Mouse (Mus musculus): Measurements from ENCODE around the gene Kera. TPM values are rescaled to one million over a fixed set of nuclear protein-coding genes. Genes with fewer than 3 reads are reported as not detected.

The Kera gene
- not detected in 2 replicates for polyA plus RNA-seq (2012)

DNA sequence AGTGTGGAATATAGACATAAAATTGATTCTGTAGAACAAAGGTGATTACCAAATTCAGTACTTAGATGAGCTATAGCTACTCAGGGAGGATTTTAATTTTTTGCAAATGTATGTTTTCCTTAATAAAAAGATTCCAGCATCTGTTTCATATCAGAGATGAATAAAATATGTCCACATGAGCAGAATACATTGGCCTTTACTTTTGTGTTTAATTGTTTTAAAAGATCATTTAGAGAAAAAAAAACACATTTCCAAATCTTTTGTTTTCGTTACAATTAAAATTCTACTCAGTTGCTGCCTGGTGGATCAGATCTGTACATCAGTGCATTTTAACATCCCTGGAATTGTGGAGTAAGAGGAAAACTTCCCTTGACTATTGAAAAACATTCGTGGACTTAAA is at the start of gene Kera:
TSS of gene Kera (plus strand) at position 301 of the 400 bp plus-strand sequence.
- no peak for TF ChIP-seq GATA1 (IDR thresholded peaks at IDR 0.05; ENCODE audit: low read length)

DNA sequence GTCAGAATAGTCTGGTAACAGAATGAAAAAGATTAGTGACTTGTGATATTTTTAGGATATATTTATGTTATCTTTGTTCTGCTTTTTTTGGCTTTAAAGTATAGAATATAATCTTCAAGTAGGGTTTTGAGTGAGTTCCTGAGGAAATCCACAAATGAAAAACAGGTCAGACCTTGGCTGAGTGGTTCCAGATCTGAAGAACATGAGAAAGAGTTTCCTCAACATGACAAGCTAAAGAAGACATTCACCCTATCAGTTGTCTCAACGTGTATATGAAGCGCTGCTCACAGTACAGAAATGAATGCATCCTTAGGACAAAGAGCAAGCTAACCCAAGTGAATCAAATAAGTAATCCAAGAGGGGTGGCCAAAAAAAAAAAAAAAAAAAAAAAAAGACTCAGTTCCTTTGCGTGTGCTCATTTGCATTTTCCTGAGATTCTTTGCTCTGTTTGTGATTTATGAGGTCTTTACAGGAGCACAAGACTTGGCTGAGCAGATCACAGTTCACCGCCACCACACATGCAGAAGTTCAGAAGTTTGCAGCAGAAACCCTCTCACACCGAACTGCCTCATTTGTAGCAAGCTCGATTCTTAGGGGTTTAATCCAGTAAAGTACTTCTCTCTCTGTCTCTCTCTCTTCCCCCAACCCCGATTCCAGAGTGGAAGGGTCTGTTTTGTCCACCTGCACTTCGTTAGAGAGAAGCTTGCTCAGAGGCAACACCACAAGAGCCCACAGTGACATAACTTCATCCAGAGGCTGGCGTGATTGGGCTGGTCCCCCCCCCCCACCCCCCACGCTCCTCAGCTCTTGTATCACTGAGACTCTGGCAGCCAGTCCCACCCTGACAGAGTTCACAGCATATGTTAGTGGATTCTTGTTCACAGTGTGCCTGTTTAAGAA is 41.5 kb upstream of the Kera start, which contains the start of gene Lum:
TSS of gene Lum (plus strand) at position 172 of the 900 bp plus-strand sequence.
- no peak for TF ChIP-seq GATA1 (IDR thresholded peaks at IDR 0.05; ENCODE audit: low read length)

DNA sequence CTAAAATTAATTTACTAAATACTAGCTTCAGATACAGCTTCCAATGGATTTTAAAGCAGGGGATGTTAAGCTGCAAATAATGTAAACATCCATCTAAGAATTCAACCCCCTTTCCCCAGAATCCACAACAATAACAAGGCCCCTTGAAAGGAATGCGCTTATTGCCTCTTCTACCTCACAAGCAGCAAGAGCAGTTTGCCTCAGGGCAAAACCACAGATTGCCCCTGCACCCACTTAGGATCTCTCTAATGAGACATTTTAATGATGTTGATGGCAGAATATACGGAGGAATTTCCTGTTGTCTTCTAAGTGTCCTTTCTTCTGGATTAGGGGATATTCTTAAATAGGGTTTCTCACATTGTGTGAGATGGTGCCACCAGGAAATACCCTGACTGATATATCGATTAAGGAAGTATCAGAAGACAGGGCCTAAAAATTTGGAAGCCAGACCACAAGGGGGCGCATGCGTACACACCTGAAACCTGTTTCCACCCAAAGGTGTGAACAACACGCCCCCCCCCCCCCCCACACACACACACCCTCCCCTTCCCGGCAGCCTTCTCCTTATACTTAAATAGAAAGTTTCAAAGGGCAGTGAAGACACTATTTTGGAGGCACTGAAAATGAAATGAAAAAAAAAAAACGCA is 39.1 kb upstream of the Kera start:
- no peak for TF ChIP-seq GATA1 (IDR thresholded peaks at IDR 0.05; ENCODE audit: low read length)

DNA sequence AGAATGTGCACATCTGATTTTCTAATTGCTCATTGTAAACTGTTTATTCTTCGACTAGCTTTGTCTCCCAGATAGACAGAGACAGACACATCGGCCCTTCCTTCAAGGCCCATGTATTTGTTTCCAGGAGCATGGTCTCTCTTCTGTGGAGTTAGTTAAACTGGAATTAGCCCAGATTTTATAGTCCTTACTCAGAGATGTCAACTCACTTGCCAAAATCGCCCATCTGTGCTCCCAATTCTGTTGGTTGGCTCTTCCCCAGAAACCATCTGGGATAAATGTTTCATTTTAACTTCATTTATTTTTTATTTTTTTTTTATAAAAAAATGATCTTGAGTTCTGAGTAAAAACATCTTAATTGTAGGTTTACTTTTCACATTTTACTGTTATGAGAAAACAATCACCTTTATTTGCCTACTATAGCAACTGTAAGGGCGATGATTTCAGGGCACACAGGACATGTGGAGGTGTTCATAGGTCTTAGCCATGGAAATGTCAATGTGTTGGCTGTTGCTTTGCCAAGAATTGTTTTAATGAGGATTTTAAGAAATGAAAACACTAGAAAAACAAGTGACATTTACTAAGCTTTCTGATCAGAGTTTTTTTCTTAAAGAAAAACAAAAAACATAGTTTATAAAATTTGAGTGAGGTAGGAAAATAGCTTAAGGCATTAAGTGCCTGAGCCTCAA is 24.0 kb upstream of the Kera start:
- TF ChIP-seq GATA1 (IDR thresholded peaks at IDR 0.05; ENCODE audit: low read length) = no peak

DNA sequence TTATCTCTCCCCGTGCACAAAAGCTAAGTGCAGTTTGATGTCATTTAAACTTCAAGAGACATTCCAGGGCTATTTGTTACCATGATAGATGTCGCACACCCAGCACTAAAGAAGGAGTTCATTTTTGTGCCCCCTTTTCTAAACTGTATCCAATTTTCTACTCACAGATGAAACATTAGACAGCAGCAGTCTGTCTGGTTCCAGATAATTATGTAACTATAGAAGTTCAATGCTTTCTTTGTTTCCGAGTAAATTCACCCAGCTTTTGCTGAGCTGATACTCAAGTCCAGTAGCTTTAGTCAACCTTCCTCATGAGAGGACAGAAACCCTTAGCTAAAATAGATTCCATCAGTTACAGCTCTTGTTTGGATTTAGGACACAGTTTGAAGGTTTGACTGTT is 22.5 kb upstream of the Kera start:
- TF ChIP-seq GATA1 (IDR thresholded peaks at IDR 0.05; ENCODE audit: low read length) = no peak

DNA sequence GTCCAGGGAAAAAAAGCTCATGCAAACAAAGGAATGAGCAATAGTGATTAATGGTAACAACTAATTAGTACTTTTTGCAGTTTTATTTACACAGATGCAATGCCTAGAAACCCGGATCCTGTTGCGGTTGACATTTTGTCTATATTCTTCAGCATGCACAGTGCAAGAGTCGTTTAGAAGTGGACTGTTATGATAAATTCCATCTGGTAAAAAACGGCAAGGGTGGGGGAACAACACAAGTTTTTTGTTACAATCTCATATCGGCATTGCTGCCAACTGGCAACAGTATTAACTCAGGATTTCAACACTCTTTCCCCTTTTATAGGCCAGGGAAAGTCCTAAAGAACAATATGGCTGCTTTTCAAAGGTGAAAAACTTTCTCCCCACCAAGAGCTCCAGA is 19.5 kb upstream of the Kera start:
- TF ChIP-seq GATA1 (IDR thresholded peaks at IDR 0.05; ENCODE audit: low read length) = no peak

DNA sequence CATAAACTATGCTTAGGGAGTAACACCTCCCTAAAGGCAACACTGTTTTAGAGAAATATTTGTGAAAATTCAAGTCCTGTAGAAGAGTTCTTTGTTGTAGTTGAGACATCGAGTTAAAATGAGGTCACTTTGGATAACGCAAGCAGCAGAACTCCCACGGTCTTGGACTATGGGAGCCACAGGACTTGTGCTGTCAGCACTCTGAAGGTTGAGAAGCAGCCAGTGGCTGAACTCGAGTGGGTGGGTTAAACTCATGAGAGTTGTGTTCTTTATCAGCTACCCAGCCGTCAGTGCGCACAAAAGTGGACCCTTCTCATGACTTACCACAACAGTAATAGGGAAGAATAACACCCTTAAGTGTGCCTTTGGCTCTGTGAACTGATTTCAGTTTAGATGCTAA is 17.1 kb upstream of the Kera start:
- TF ChIP-seq GATA1 (IDR thresholded peaks at IDR 0.05; ENCODE audit: low read length) = no peak

DNA sequence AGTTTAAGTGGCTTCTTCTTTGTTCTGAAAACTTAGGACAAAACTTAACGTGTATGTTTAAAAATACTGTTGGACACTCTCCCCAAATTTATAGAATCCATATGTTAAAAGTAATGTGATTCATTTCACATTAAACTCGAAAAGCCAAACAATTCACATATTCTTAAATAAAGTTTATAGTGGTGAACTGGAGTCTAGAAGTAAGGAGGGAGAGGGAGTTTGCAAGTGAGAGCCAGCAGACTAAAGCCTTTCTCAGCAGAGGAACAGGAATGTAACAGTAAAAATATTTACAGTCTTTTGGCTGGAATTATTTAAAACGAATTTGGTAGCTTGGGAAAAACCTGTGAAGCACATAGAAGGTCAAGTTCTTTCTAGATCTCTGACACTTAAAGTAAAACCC is 15.6 kb upstream of the Kera start:
- no peak for TF ChIP-seq GATA1 (IDR thresholded peaks at IDR 0.05; ENCODE audit: low read length)

DNA sequence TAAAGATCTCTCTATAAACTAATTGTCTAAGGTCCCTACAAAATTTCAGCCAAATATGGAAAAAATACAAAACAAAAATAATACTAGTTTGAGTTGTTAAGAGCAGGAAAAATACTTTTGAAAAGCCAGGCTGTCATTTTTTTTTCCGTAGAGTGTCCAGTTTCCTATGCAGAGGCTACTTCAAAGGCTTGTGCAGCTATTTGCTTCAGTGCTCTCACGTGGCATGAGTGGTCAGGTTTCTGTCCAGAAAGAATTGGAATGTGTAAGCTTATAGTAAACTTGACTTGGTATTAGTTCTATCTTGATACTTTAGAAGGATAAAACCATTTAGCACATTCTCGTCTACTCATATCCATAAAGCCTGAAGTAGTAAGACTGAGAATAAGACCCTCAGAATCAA is 15.0 kb upstream of the Kera start:
- no peak for TF ChIP-seq GATA1 (IDR thresholded peaks at IDR 0.05; ENCODE audit: low read length)

DNA sequence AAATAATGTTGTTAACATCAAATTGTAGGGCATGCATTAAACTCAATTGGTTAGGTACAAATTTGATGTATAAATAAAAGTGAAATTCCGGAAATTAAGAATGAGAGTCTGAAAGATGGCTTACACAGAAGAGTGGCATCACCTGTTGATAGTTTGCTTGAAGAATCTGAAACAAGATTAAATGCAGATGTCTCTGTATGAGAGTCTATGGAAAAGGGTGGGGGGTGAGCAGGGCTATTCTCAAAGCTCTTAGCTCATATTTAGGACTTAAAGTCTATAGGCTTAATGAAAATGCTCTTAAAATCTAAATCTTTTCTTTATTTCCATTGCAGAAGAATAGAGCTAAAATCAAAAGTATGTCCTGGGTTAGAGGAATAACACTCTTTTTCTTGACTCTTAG is 11.0 kb upstream of the Kera start:
- TF ChIP-seq GATA1 (IDR thresholded peaks at IDR 0.05; ENCODE audit: low read length) = no peak

DNA sequence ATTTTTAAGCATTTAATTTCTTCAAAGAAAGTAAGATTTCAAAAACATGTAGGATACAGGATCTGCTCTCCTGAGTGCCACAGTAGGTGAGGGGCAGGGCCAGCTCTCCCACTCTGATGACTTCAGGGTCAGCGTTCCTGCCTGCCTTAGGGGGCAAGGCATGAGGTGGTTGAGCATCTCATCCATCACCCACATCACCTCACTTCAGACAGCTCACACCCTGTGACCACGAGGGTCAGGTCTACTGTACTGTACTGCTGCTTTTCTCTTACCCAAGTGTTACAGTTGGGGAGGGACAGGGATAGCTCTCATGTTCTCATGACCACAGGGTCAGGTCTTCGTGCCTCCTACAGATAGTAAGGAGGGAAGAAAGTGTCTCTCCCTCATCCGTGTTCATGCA is 4.9 kb upstream of the Kera start:
- no peak for TF ChIP-seq GATA1 (IDR thresholded peaks at IDR 0.05; ENCODE audit: low read length)

DNA sequence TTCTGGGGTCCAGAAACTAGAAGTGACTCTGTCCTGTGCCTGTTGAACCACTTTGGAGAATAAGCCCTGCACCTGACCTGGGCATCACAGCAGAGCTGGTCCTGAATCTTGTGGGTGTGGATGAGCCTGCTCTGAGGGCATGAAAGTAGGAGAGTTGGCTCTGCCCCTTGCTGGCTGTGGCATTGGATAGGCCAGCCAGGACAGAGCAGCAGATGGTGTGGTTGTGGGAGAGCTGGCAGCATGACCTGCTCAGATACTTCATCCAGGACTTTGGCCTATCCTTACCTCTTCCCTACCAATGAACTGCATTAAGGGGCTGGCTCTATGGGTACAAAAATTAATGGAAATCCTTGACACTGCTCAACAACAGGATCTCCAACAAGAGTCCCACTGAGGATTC is 3.4 kb upstream of the Kera start:
- TF ChIP-seq GATA1 (IDR thresholded peaks at IDR 0.05; ENCODE audit: low read length) = no peak

DNA sequence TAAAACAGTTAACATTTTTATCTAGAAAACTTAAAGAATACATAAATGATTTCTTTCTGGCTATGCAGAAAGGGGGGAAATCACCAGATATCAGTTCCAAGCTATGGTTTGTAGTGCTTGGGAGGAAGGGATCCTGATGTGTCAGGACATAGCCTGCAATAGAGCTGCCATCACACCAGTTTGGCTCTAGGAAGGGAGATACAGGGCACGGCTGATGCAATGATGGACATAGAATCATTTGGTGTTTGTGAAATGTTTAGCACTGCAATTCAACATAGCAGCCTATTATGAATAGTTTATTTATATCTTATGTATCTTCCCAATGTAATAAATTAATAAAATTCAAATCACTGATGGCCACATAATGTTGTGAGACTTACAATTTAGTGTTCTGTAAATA is 15.6 kb downstream of the Kera start:
- TF ChIP-seq GATA1 (IDR thresholded peaks at IDR 0.05; ENCODE audit: low read length) = no peak

DNA sequence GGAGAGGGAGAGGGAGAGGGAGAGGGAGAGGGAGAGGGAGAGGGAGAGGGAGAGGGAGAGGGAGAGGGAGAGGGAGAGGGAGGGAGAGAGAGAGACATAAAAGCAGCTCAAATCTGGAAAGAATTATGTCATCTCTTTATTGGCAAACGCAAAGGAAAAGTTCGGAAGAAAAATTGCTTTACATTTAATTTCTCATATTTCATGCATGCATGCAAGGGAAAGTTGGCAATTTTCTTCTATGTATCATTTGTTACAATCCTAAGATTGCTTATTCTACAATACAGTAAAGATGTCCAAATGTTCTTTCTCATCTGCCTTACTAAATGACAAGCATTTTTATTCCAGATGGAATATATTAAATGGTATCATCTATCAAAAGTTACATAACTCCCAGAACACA is 17.7 kb downstream of the Kera start:
- TF ChIP-seq GATA1 (IDR thresholded peaks at IDR 0.05; ENCODE audit: low read length) = no peak

DNA sequence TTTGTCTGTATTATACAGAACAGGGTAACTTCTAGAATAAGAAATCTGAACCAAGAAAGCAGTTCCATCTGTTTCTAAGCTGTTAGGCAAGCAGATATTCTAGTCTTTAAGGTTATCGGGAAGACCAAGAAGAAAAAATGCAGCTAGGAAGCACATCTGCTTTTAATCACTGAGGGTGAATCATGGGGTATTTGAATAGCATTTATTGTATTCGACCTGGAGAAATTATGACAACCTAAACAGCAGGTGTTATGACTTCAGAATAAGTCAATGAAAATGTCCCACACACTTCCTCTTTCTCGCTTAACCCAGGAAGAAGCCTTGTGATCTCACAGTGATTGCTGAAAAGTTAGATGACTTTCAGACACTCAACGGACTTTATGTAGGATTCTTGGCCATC is 18.4 kb downstream of the Kera start:
- no peak for TF ChIP-seq GATA1 (IDR thresholded peaks at IDR 0.05; ENCODE audit: low read length)

DNA sequence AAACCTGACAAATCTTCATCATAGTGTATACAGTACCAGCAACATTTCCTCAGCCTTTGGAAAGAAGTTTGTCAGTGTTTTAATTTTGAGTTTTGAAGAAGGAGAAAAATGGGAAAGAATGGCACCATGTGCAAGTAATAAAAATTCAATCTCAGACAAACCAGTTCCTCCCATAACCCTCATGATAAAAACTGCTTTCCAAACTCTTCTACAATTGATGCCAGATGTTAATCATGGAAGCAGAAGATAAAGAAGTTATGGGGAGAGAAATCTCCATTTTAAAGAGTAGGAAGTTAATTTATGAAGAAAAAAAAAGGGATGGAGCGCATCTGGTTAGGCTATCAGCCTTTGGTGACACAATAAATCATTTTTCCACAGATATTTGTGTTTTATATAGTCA is 19.9 kb downstream of the Kera start:
- no peak for TF ChIP-seq GATA1 (IDR thresholded peaks at IDR 0.05; ENCODE audit: low read length)

All from G1E-ER4 (cell line).